Mouse (Mus musculus): ENCODE results near the gene Pxylp1. TPM values are rescaled to one million over a fixed set of nuclear protein-coding genes. Genes with fewer than 3 reads are reported as not detected.
"Not testable (repeated sequence)": the region's sequence is repeated elsewhere in the genome, so short reads cannot be mapped to it uniquely, and the experiment has no call there.

The Pxylp1 gene
- polyA plus RNA-seq (2014; fragmentation: Nextera tagmentation; extraction: Ambion mirVana), result 31.4 and 34.7 TPM in 2 replicates

DNA sequence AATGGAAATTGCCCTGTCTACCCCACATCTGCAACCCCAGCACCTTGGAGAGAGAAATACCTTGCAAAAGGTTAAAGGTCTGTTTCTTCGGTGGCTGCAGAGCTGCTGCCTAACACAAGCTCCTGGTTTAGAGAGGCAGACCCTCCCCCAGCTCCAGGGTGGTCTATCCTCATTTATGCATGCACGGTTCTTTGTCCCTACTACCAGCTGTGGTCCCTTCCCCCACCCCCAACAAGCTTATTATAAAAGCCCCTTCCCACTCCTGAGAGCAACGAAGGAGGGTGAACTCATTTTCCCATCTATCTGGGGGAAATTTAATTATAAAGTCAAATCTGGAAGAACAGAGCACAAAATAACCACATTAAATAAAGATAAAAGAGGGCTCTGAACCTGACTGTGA is at the start of gene Pxylp1:
Gene Pxylp1 (minus strand): TSS at position 124 of the 400 bp plus-strand sequence.
- 2% methylated on average over 3 of the region's 3 CpGs for WGBS

GRCm38 (mm10) chr9:96938887-96939286 is 46.4 kb upstream of the Pxylp1 start:
- no peak overlapping the region for H3K4me3 ChIP-seq (ENCODE audit: low read depth, low read length)
- no peak overlapping the region for H3K27ac ChIP-seq (replicated peaks; ENCODE audit: low read depth, low read length)
- no peaks in the 10 kb centered on the region for H3K9me3 ChIP-seq (ENCODE audit: control insufficient read depth, low read length)
- 61% methylated on average over 5 of the region's 5 CpGs for WGBS
- H3K9ac ChIP-seq (ENCODE audit: low read depth, low read length), result no peak overlapping the region
- no peak overlapping the region for H3K4me2 ChIP-seq (ENCODE audit: low read depth, low read length)
- DNase-seq (ENCODE audit: low spot score) (no peak), ATAC-seq (ENCODE audit: low read depth) (peak; percentile 33; the same call in 1 of the 2 replicates)
- H3K27me3 ChIP-seq (replicated peaks; ENCODE audit: control insufficient read depth, insufficient read depth, low read length), result no peaks in the 10 kb centered on the region
- no peaks in the 10 kb centered on the region for H3K36me3 ChIP-seq (ENCODE audit: control insufficient read depth, insufficient read depth, low read length)
- no peaks in the 10 kb centered on the region for H3K4me1 ChIP-seq (ENCODE audit: control insufficient read depth, insufficient read depth, low read length)

More for the DNA sequence above, at the start of gene Pxylp1:
- Histone ChIP-seq H3K4me3 (ENCODE audit: low read depth, low read length) (no peak within 1 kb of the TSS), H3K9ac (ENCODE audit: low read depth, low read length) (no peak within 1 kb of the TSS), H3K4me2 (ENCODE audit: low read depth, low read length) (no peak within 1 kb of the TSS), H3K36me3 (ENCODE audit: control insufficient read depth, insufficient read depth, low read length) (no peaks in the 10 kb centered on the region), H3K9me3 (ENCODE audit: control insufficient read depth, low read length) (no peaks in the 10 kb centered on the region), H3K27ac (replicated peaks; ENCODE audit: low read depth, low read length) (no peak within 1 kb of the TSS), H3K4me1 (ENCODE audit: control insufficient read depth, insufficient read depth, low read length) (peaks cover 6% of the 10 kb centered on the region; the same call in 1 of the 2 replicates), H3K27me3 (replicated peaks; ENCODE audit: control insufficient read depth, insufficient read depth, low read length) (no peaks in the 10 kb centered on the region)
- ATAC-seq (ENCODE audit: low read depth) (no peak), DNase-seq (ENCODE audit: low spot score) (no peak)

DNA sequence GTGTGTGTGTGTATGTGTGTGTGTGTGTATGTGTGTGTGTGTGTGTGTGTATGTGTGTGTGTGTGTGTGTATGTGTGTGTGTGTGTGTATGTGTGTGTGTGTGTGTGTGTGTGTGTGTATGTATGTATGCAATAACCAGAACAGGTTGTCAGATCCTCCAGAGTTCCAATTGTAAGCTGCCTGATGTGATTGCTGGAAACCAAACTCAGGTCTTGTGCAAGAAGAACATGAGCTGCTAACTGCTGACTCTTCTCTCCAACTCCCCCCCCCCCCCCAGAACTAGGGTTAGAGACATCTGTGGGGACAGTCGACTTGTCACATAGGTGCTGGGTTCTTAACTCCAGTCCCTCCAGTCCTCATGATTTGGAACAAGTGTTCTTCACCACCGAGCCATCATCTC is 44.0 kb upstream of the Pxylp1 start:
- H3K27ac ChIP-seq (replicated peaks; ENCODE audit: low read depth, low read length); H3K9me3 ChIP-seq (ENCODE audit: control insufficient read depth, low read length); H3K27me3 ChIP-seq (replicated peaks; ENCODE audit: control insufficient read depth, insufficient read depth, low read length); DNase-seq (ENCODE audit: low spot score); H3K9ac ChIP-seq (ENCODE audit: low read depth, low read length); H3K36me3 ChIP-seq (ENCODE audit: control insufficient read depth, insufficient read depth, low read length); H3K4me1 ChIP-seq (ENCODE audit: control insufficient read depth, insufficient read depth, low read length); ATAC-seq (ENCODE audit: low read depth); H3K4me3 ChIP-seq (ENCODE audit: low read depth, low read length); H3K4me2 ChIP-seq (ENCODE audit: low read depth, low read length): not testable (repeated sequence)
- 87% methylated on average over 2 of the region's 2 CpGs for WGBS

DNA sequence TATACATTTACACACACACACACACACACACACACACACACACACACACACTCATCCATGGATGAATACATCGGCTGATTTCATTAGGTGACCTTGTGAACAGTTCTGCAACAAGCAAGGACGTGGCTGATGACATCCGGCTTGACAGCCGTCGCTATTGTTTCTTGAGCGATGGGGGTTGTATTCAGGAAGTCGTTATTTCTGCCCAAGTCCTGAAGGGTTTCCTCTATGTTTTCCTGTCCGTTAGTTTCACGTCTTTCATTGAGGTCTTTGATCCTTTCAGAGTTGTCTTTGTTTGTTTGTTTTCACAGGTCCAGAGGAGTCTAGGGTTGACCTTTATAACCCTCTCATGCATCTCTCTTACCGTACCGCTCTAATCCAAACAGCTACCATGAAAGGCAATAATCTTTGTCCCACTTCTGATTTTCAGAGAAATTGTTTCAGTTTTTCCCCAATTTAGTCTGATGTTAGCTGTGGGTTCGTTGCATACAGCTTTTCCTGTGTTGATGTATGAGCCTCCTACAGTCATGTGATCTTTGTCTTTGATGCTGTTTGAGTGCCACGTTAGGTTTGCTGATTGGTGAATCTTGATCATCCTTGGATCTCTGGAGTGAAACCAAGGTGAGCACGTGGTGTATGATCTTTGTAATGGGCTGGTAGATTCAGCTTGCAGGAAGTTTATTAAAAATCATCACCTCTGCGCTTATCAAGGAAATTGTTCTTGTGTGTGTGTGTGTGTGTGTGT is 43.3 kb upstream of the Pxylp1 start:
- Histone ChIP-seq H3K4me2 (ENCODE audit: low read depth, low read length) (no peak overlapping the region), H3K9ac (ENCODE audit: low read depth, low read length) (no peak overlapping the region), H3K4me3 (ENCODE audit: low read depth, low read length) (no peak overlapping the region), H3K9me3 (ENCODE audit: control insufficient read depth, low read length) (no peaks in the 10 kb centered on the region), H3K36me3 (ENCODE audit: control insufficient read depth, insufficient read depth, low read length) (no peaks in the 10 kb centered on the region), H3K4me1 (ENCODE audit: control insufficient read depth, insufficient read depth, low read length) (no peaks in the 10 kb centered on the region), H3K27me3 (replicated peaks; ENCODE audit: control insufficient read depth, insufficient read depth, low read length) (no peaks in the 10 kb centered on the region), H3K27ac (replicated peaks; ENCODE audit: low read depth, low read length) (no peak overlapping the region)
- DNase-seq (ENCODE audit: low spot score) (no peak), ATAC-seq (ENCODE audit: low read depth) (no peak)
- WGBS, result 41% methylated on average over 15 of the region's 15 CpGs

- ATAC-seq (ENCODE audit: low read depth), result no peak
- H3K4me3 ChIP-seq (ENCODE audit: low read depth, low read length), result no peak overlapping the region
- no peaks in the 10 kb centered on the region for H3K4me1 ChIP-seq (ENCODE audit: control insufficient read depth, insufficient read depth, low read length)
- no peaks in the 10 kb centered on the region for H3K36me3 ChIP-seq (ENCODE audit: control insufficient read depth, insufficient read depth, low read length)
- no peak for DNase-seq (ENCODE audit: low spot score)
- no peaks in the 10 kb centered on the region for H3K9me3 ChIP-seq (ENCODE audit: control insufficient read depth, low read length)
- H3K4me2 ChIP-seq (ENCODE audit: low read depth, low read length), result no peak overlapping the region
- no peak overlapping the region for H3K27ac ChIP-seq (replicated peaks; ENCODE audit: low read depth, low read length)
- H3K27me3 ChIP-seq (replicated peaks; ENCODE audit: control insufficient read depth, insufficient read depth, low read length), result no peaks in the 10 kb centered on the region
- 71% methylated on average over 3 of the region's 3 CpGs for WGBS
- no peak overlapping the region for H3K9ac ChIP-seq (ENCODE audit: low read depth, low read length)
Observed at GRCm38 (mm10) chr9:96934816-96935215, 42.3 kb upstream of the Pxylp1 start.

DNA sequence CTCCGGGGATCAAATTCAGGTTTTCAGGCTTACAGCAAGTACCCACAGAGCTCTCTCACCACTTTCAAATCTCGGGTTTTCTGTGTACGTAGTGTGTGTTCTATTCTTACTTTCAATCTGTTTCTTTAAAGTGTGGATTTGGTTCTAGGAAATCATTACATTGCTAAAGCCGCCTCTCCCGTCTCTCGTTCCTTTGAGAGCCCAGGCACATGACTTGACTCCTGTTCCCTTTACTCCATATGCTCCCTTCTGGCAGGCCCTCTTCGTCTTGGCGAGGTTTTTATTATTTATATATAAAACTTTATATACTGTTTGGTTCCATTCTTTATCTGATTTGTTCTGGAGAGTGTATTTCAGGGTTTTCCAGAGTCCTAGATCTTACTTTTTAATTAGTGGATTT is 40.3 kb upstream of the Pxylp1 start:
- 83% methylated on average over 8 of the region's 8 CpGs for WGBS

DNA sequence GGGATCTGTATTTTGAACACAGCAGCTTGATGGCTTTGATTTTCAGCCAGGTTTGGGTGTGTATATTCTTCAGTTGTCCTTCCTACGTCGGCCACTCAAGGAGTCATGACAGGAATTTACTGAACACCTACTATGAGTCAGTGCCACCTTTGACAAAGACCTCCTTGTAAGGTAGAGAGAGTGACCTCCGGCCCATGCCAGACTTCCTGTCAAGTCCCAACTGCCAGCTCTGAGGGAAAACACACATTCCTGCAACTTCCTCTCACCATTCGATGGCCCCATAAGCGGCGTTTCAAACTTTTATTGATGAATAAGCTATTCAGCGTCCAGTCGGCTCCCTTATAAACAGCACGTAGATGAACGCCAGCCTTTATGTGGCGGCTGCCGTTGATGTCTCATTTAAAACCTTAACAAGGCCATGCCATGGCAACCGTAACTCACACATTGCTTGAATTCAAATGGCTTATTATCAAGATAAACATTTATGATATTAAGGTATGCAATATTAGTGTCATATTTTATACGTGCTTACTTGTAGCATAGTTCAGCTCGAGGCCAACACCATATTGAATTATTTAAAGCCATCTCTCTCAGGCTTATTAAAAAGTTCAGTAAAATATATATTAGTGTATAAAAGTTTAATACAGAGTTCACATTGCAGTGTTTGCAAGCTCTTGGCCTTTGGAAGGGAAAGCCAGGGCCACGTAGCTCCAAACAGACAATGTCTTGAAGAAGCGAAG is 31.3 kb upstream of the Pxylp1 start:
- Histone ChIP-seq H3K4me1 (ENCODE audit: control insufficient read depth, insufficient read depth, low read length) (no peaks in the 10 kb centered on the region), H3K9ac (ENCODE audit: low read depth, low read length) (no peak overlapping the region), H3K27me3 (replicated peaks; ENCODE audit: control insufficient read depth, insufficient read depth, low read length) (no peaks in the 10 kb centered on the region), H3K27ac (replicated peaks; ENCODE audit: low read depth, low read length) (no peak overlapping the region), H3K36me3 (ENCODE audit: control insufficient read depth, insufficient read depth, low read length) (no peaks in the 10 kb centered on the region), H3K4me3 (ENCODE audit: low read depth, low read length) (no peak overlapping the region), H3K9me3 (ENCODE audit: control insufficient read depth, low read length) (peaks cover 4% of the 10 kb centered on the region; the same call in 1 of the 2 replicates), H3K4me2 (ENCODE audit: low read depth, low read length) (no peak overlapping the region)
- DNase-seq (ENCODE audit: low spot score) (peak; percentile 27), ATAC-seq (ENCODE audit: low read depth) (0 out of 2 replicates have a peak, but pooled peaks have one; percentile 11)
- 62% methylated on average over 17 of the region's 17 CpGs for WGBS

More for the DNA sequence above, 40.3 kb upstream of the Pxylp1 start:
- H3K4me3 ChIP-seq (ENCODE audit: low read depth, low read length), result no peak overlapping the region
- H3K27me3 ChIP-seq (replicated peaks; ENCODE audit: control insufficient read depth, insufficient read depth, low read length), result no peaks in the 10 kb centered on the region
- H3K9ac ChIP-seq (ENCODE audit: low read depth, low read length), result no peak overlapping the region
- H3K4me1 ChIP-seq (ENCODE audit: control insufficient read depth, insufficient read depth, low read length), result no peaks in the 10 kb centered on the region
- ATAC-seq (ENCODE audit: low read depth) (no peak), DNase-seq (ENCODE audit: low spot score) (no peak)
- no peak overlapping the region for H3K27ac ChIP-seq (replicated peaks; ENCODE audit: low read depth, low read length)
- H3K36me3 ChIP-seq (ENCODE audit: control insufficient read depth, insufficient read depth, low read length), result no peaks in the 10 kb centered on the region
- no peaks in the 10 kb centered on the region for H3K9me3 ChIP-seq (ENCODE audit: control insufficient read depth, low read length)
- H3K4me2 ChIP-seq (ENCODE audit: low read depth, low read length), result no peak overlapping the region

DNA sequence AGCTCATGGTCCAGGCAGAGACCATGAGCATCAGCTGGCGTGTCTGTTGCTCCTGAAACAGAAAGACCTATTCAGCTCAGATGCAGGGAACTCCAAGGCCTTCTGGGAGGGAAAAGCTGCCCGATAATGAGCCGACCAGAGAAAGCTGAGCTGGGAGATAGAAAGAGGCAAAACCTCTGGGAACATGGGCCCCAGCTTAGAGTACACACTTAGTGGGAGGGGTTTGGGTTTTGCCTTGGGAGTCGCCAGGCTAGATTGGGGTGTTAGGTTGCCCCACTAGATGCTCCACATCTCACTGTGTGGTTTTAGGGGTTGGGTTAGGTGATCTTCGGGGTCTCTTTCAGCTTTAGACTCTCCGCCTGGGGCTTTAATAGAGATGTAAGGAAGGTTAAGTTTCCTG is 30.6 kb upstream of the Pxylp1 start:
- DNase-seq (ENCODE audit: low spot score) (peak; percentile 50), ATAC-seq (ENCODE audit: low read depth) (peak; percentile 77)
- no peak overlapping the region for H3K9ac ChIP-seq (ENCODE audit: low read depth, low read length)
- no peak overlapping the region for H3K4me3 ChIP-seq (ENCODE audit: low read depth, low read length)
- WGBS, result 58% methylated on average over 6 of the region's 6 CpGs
- no peak overlapping the region for H3K4me2 ChIP-seq (ENCODE audit: low read depth, low read length)
- no peaks in the 10 kb centered on the region for H3K27me3 ChIP-seq (replicated peaks; ENCODE audit: control insufficient read depth, insufficient read depth, low read length)
- no peak overlapping the region for H3K27ac ChIP-seq (replicated peaks; ENCODE audit: low read depth, low read length)
- peaks cover 4% of the 10 kb centered on the region; the same call in 1 of the 2 replicates for H3K9me3 ChIP-seq (ENCODE audit: control insufficient read depth, low read length)
- no peaks in the 10 kb centered on the region for H3K4me1 ChIP-seq (ENCODE audit: control insufficient read depth, insufficient read depth, low read length)
- H3K36me3 ChIP-seq (ENCODE audit: control insufficient read depth, insufficient read depth, low read length), result no peaks in the 10 kb centered on the region
